Mouse (Mus musculus) C2C12 (cell line): ENCODE results near the gene Ccdc73.

ENCODE experiments used
- CEBPB ChIP-seq: IDR thresholded peaks from one replicate; pipeline ENCODE4 v1.6.1; 2011; ENCODE audit warnings: low read depth, mild to moderate bottlenecking, control low read depth, moderate library complexity
- CTCF ChIP-seq: IDR thresholded peaks from one replicate; pipeline ENCODE4 v1.5.1; 2011; ENCODE audit not compliant: control insufficient read depth, insufficient read depth, insufficient read length
- MAX ChIP-seq: IDR thresholded peaks from one replicate; pipeline ENCODE4 v1.6.1; 2011; ENCODE audit warnings: mild to moderate bottlenecking, control low read depth
- MYOD1 ChIP-seq: IDR thresholded peaks from one replicate; pipeline ENCODE4 v1.6.1; 2011; ENCODE audit warnings: low read depth; ENCODE audit not compliant: control insufficient read depth, insufficient read length
- MYOG ChIP-seq: IDR thresholded peaks from one replicate; pipeline ENCODE4 v1.6.1; 2011; ENCODE audit not compliant: control insufficient read depth, insufficient read length; ENCODE audit errors: extremely low read depth
- USF1 ChIP-seq: IDR thresholded peaks from one replicate; pipeline ENCODE4 v1.6.1; 2011; ENCODE audit warnings: low read depth, mild to moderate bottlenecking, control low read depth, moderate library complexity

GRCm38 (mm10) chr2:105021836-105022235, 154.2 kb downstream of the Ccdc73 start:
- no peak for TF ChIP-seq MYOD1
- TF ChIP-seq CTCF, result no peak
- TF ChIP-seq USF1, result no peak
- no peak for TF ChIP-seq MYOG
- TF ChIP-seq CEBPB, result no peak
- no peak for TF ChIP-seq MAX
